Mouse (Mus musculus) fibroblast of lung, adult 2 months (primary cell): ENCODE data around the gene Agpat1.
A peak's percentile ranks its signal among the peaks of the same experiment; 100 is the strongest.

ENCODE experiments used
- DNase-seq: peaks from one replicate; pipeline ENCODE4 v3.0.0-alpha.2; 2011; ENCODE audit warnings: low read depth

Agpat1 gene

GRCm38 (mm10) chr17:34635671-34636070, 31.6 kb downstream of the Agpat1 start:
- DNase-seq = no peak

GRCm38 (mm10) chr17:34637459-34637858, 33.4 kb downstream of the Agpat1 start:
- DNase-seq = no peak

GRCm38 (mm10) chr17:34639461-34640255, 35.6 kb downstream of the Agpat1 start:
- DNase-seq = peak; percentile 34

GRCm38 (mm10) chr17:34640778-34641601, 36.9 kb downstream of the Agpat1 start:
- DNase-seq = peak; percentile 97

- DNase-seq = no peak
These were observed 37.9 kb downstream of the Agpat1 start for GRCm38 (mm10) chr17:34641945-34642344.

GRCm38 (mm10) chr17:34643379-34643778, 39.3 kb downstream of the Agpat1 start:
- DNase-seq = no peak

GRCm38 (mm10) chr17:34643944-34644343, 39.9 kb downstream of the Agpat1 start:
- no peak for DNase-seq

- DNase-seq = peak; percentile 93
These were observed 40.5 kb downstream of the Agpat1 start, which contains the start of gene Fkbpl for GRCm38 (mm10) chr17:34644608-34645007. Fkbpl (plus strand) TSS chr17:34644764.

GRCm38 (mm10) chr17:34645256-34645829, 41.3 kb downstream of the Agpat1 start:
- no peak for DNase-seq

- no peak for DNase-seq
These were observed 41.9 kb downstream of the Agpat1 start for GRCm38 (mm10) chr17:34645831-34646511.

GRCm38 (mm10) chr17:34646906-34647787, 43.1 kb downstream of the Agpat1 start, which contains the start of gene Atf6b:
Atf6b (plus strand) TSS chr17:34647146.
- peak; percentile 93 for DNase-seq

- no peak for DNase-seq
These were observed 44.3 kb downstream of the Agpat1 start for GRCm38 (mm10) chr17:34648141-34648890.

GRCm38 (mm10) chr17:34649106-34649864, 45.2 kb downstream of the Agpat1 start:
- DNase-seq = no peak

GRCm38 (mm10) chr17:34650781-34651180, 46.7 kb downstream of the Agpat1 start:
- DNase-seq = no peak

- DNase-seq = no peak
These were observed 47.6 kb downstream of the Agpat1 start for GRCm38 (mm10) chr17:34651507-34652221.

- no peak for DNase-seq
These were observed 48.5 kb downstream of the Agpat1 start for GRCm38 (mm10) chr17:34652546-34652945.

- DNase-seq = no peak
These were observed 48.9 kb downstream of the Agpat1 start for GRCm38 (mm10) chr17:34652985-34653384.

GRCm38 (mm10) chr17:34653746-34654285, 49.8 kb downstream of the Agpat1 start:
- no peak for DNase-seq
